ENCODE assay signal across 9 mouse cellular contexts in genomic region chr17:48932406-48932906, GRCm38 (mm10). TPM values are rescaled to one million over a fixed set of nuclear protein-coding genes. Genes with fewer than 3 reads are reported as not detected.
DNase-seq lines count a peak whose midpoint lies in the region; ATAC-seq and TF ChIP-seq lines count a peak whose summit lies in the region.
"Had no signal": no experiment of that assay in that cellular context is flagged by ENCODE, and none has a peak within 500 bp of the region (broad histone marks: within the 10 kb centered on the region; RNA-seq: fewer than 3 reads in every experiment).

No protein-coding gene starts in this region.

- H3K27ac ChIP-seq in lung, postnatal 0 days (ENCODE audit: low read length): no peak overlapping the region
- H3K27ac ChIP-seq in intestine, embryonic 15.5 days: no peak overlapping the region
- H3K27ac ChIP-seq in midbrain, embryonic 14.5 days (replicated peaks; ENCODE audit: low read depth, low read length): peak overlapping the region; percentile 78; the same call in 1 of the 2 replicates

- DNase-seq in adrenal gland, postnatal 25 days: peak; percentile 4
- no peak for DNase-seq in adrenal gland, adult 2 months
- no peak for DNase-seq in lung, postnatal 0 days (ENCODE audit: low spot score)
- no peak for DNase-seq in lung, adult 2 months
- peak; percentile 75 for DNase-seq in midbrain, embryonic 14.5 days
- no peak for DNase-seq in T-cell, adult 2 months (ENCODE audit: low spot score)
- no peak for DNase-seq in adrenal gland, postnatal 4 days (ENCODE audit: low spot score in 2 of 2)

- no peak for TF ChIP-seq EP300 in lung, postnatal 0 days (IDR thresholded peaks at IDR 0.05)

- H3K4me1 ChIP-seq in lung, postnatal 0 days (ENCODE audit: insufficient read depth, low read depth, low read length): no peaks in the 10 kb centered on the region
- no peaks in the 10 kb centered on the region for H3K4me1 ChIP-seq in lung, adult 2 months (ENCODE audit: control insufficient read depth, insufficient read depth, low read length)
- H3K4me1 ChIP-seq in intestine, embryonic 15.5 days (replicated peaks): peaks cover 8% of the 10 kb centered on the region
- H3K4me1 ChIP-seq in midbrain, embryonic 14.5 days (ENCODE audit: control insufficient read depth, insufficient read depth, low read length): peaks cover 15% of the 10 kb centered on the region

- TF ChIP-seq CTCF in lung, postnatal 0 days (IDR thresholded peaks at IDR 0.05): no peak
- TF ChIP-seq CTCF in lung, adult 2 months (IDR thresholded peaks at IDR 0.05; ENCODE audit: insufficient read depth, low read length): no peak

- WGBS in lung, postnatal 0 days: under 1% methylated on average over 26 of the region's 26 CpGs
- 4% methylated on average over 26 of the region's 26 CpGs for WGBS in lung, adult 2 months
- WGBS in intestine, embryonic 15.5 days: under 1% methylated on average over 26 of the region's 26 CpGs
- WGBS in midbrain, embryonic 14.5 days: under 1% methylated on average over 26 of the region's 26 CpGs

- no peaks in the 10 kb centered on the region for H3K36me3 ChIP-seq in lung, postnatal 0 days (ENCODE audit: insufficient read depth, low read length)
- H3K36me3 ChIP-seq in intestine, embryonic 15.5 days: no peaks in the 10 kb centered on the region
- H3K36me3 ChIP-seq in midbrain, embryonic 14.5 days (ENCODE audit: control insufficient read depth, insufficient read depth, low read length): no peaks in the 10 kb centered on the region

- no peak for TF ChIP-seq POLR2A in lung, adult 2 months (IDR thresholded peaks at IDR 0.05; ENCODE audit: borderline replicate concordance, extremely low read depth, low read depth, low read length)

- no peak overlapping the region for H3K9ac ChIP-seq in lung, postnatal 0 days (replicated peaks; ENCODE audit: low read depth)
- peak overlapping the region; percentile 61; the same call in 1 of the 2 replicates for H3K9ac ChIP-seq in intestine, embryonic 15.5 days
- peak overlapping the region; percentile 76 for H3K9ac ChIP-seq in midbrain, embryonic 14.5 days (replicated peaks; ENCODE audit: low read length)

- peak overlapping the region; percentile 71; the same call in 1 of the 2 replicates for H3K4me2 ChIP-seq in lung, postnatal 0 days (replicated peaks; ENCODE audit: low read depth, low read length)
- H3K4me2 ChIP-seq in intestine, embryonic 15.5 days (replicated peaks): peak overlapping the region; percentile 94
- peak overlapping the region; percentile 64 for H3K4me2 ChIP-seq in midbrain, embryonic 14.5 days (ENCODE audit: low read length)

- ATAC-seq in lung, postnatal 0 days: no peak
- ATAC-seq in intestine, embryonic 15.5 days: no peak
- ATAC-seq in midbrain, embryonic 14.5 days (ENCODE audit: low FRiP score, low TSS enrichment): no peak

- H3K4me3 ChIP-seq in lung, postnatal 0 days (ENCODE audit: low read depth, low read length): no peak overlapping the region
- H3K4me3 ChIP-seq in lung, adult 2 months (replicated peaks; ENCODE audit: extremely low read depth, low read depth, low read length): no peak overlapping the region
- H3K4me3 ChIP-seq in intestine, embryonic 15.5 days (replicated peaks): peak overlapping the region; percentile 53
- H3K4me3 ChIP-seq in midbrain, embryonic 14.5 days (replicated peaks; ENCODE audit: low read depth, low read length): peak overlapping the region; percentile 52

- H3K9me3 ChIP-seq in lung, postnatal 0 days (ENCODE audit: low read length): no peaks in the 10 kb centered on the region
- H3K9me3 ChIP-seq in intestine, embryonic 15.5 days: no peaks in the 10 kb centered on the region
- no peaks in the 10 kb centered on the region for H3K9me3 ChIP-seq in midbrain, embryonic 14.5 days (ENCODE audit: control insufficient read depth, low read length)

- H3K27me3 ChIP-seq in lung, postnatal 0 days (replicated peaks; ENCODE audit: insufficient read depth, low read length): peaks cover 12% of the 10 kb centered on the region; the same call in 1 of the 2 replicates
- peaks cover 22% of the 10 kb centered on the region for H3K27me3 ChIP-seq in intestine, embryonic 15.5 days (replicated peaks)
- H3K27me3 ChIP-seq in midbrain, embryonic 14.5 days (ENCODE audit: control insufficient read depth, insufficient read depth, low read length): peaks cover 23% of the 10 kb centered on the region

RNA-seq across cellular contexts. Expression of gene Lrfn2, which starts 0.3 kb away (rescaled TPM):
- 0.18 and 0.38 TPM in 2 replicates for total RNA-seq in adrenal gland, postnatal 25 days (2021)
- total RNA-seq in adrenal gland, adult 2 months (2021): under 1 TPM; 0.21 to 0.72 TPM
- polyA plus RNA-seq in adrenal gland, adult 2 months (2012; rRNA removed): 0.34 and 0.38 TPM in 2 replicates
- 0.04 TPM in 2 replicates for polyA plus RNA-seq in lung, postnatal 0 days (2015; fragmentation: Nextera tagmentation; extraction: Ambion mirVana)
- polyA plus RNA-seq in lung, adult 2 months (2012; rRNA removed): not detected in 2 replicates
- 0.61 and 0.99 TPM in 2 replicates for polyA plus RNA-seq in intestine, embryonic 15.5 days (2015; fragmentation: Nextera tagmentation; extraction: Ambion mirVana)
- 5.3 and 7.9 TPM in 2 replicates for polyA plus RNA-seq in midbrain, embryonic 14.5 days (2014; fragmentation: Nextera tagmentation; extraction: Ambion mirVana)
- total RNA-seq in adrenal gland, postnatal 4 days (2021): 1 to 10 TPM in 1 of 2 experiments, under 1 TPM in 1; 0.93 to 1.3 TPM
- total RNA-seq: liver, adult 2 months had no signal
- polyA plus RNA-seq: liver, adult 2 months had no signal

Comparison
In these comparisons a context has a peak if more than half of its experiments do, and no peak if none do; other contexts are left out.
1. DNase-seq: peak in adrenal gland, postnatal 25 days (single experiment) and midbrain, embryonic 14.5 days (single experiment); none in adrenal gland, adult 2 months (single experiment), lung, postnatal 0 days (single experiment), lung, adult 2 months (single experiment), T-cell, adult 2 months (single experiment) and adrenal gland, postnatal 4 days (0 of 2).
2. H3K4me3 ChIP-seq: peak in intestine, embryonic 15.5 days (single experiment) and midbrain, embryonic 14.5 days (single experiment); none in lung, postnatal 0 days (single experiment) and lung, adult 2 months (single experiment).
3. Peak in every context shown above with its lines, with median percentiles within 50 percentile points of each other: H3K4me2 ChIP-seq.